In genomic region chr9:20713478-20713987, GRCm38 (mm10) we compare ENCODE assay signal across 12 mouse cellular contexts. TPM values are rescaled to one million over a fixed set of nuclear protein-coding genes. Genes with fewer than 3 reads are reported as not detected.
A peak's percentile ranks its signal among the peaks of the same experiment; 100 is the strongest.
DNase-seq lines count a peak whose midpoint lies in the region; ATAC-seq and TF ChIP-seq lines count a peak whose summit lies in the region.
"Had no signal": no experiment of that assay in that cellular context is flagged by ENCODE, and none has a peak within 500 bp of the region (broad histone marks: within the 10 kb centered on the region; RNA-seq: fewer than 3 reads in every experiment).

No protein-coding gene starts in this region.

- H3K27me3 ChIP-seq in heart, embryonic 12.5 days (replicated peaks): 0 out of 2 replicates have a peak, but pooled peaks cover 7% of the 10 kb centered on the region
- no peaks in the 10 kb centered on the region for H3K27me3 ChIP-seq in forebrain, embryonic 15.5 days
- H3K27me3 ChIP-seq in midbrain, embryonic 13.5 days: no peaks in the 10 kb centered on the region

- ATAC-seq in heart, embryonic 12.5 days (ENCODE audit: insufficient number of reproducible peaks, low FRiP score): peak; percentile 53; the same call in 1 of the 2 replicates
- ATAC-seq in forebrain, embryonic 15.5 days (replicated peaks): peak; percentile 86
- peak; percentile 89 for ATAC-seq in midbrain, embryonic 13.5 days

- no peak overlapping the region for H3K4me3 ChIP-seq in heart, embryonic 12.5 days
- no peak overlapping the region for H3K4me3 ChIP-seq in forebrain, embryonic 15.5 days
- no peak overlapping the region for H3K4me3 ChIP-seq in midbrain, embryonic 13.5 days (replicated peaks)

- no peak for TF ChIP-seq POLR2A in brain, embryonic 14.5 days (IDR thresholded peaks at IDR 0.05; ENCODE audit: borderline replicate concordance, extremely low read depth, insufficient read depth, insufficient read length, poor library complexity, severe bottlenecking)

- H3K9ac ChIP-seq in heart, embryonic 12.5 days: no peak overlapping the region
- H3K9ac ChIP-seq in forebrain, embryonic 15.5 days (replicated peaks): no peak overlapping the region; the same call in 1 of the 2 replicates
- H3K9ac ChIP-seq in midbrain, embryonic 13.5 days (replicated peaks): no peak overlapping the region; the same call in 1 of the 2 replicates
- H3K9ac ChIP-seq: lung, embryonic 14.5 days had no signal

- no peak overlapping the region for H3K4me2 ChIP-seq in heart, embryonic 12.5 days
- no peak overlapping the region for H3K4me2 ChIP-seq in forebrain, embryonic 15.5 days (replicated peaks)
- H3K4me2 ChIP-seq in midbrain, embryonic 13.5 days (replicated peaks): 0 out of 2 replicates have a peak overlapping the region, but pooled peaks have one; percentile 23
- H3K4me2 ChIP-seq: lung, embryonic 14.5 days had no signal

- H3K27ac ChIP-seq in heart, embryonic 12.5 days (ENCODE audit: poor library complexity, severe bottlenecking): no peak overlapping the region
- H3K27ac ChIP-seq in forebrain, embryonic 15.5 days (replicated peaks): peak overlapping the region; percentile 86
- peak overlapping the region; percentile 83 for H3K27ac ChIP-seq in midbrain, embryonic 13.5 days

- no peaks in the 10 kb centered on the region for H3K36me3 ChIP-seq in heart, embryonic 12.5 days
- H3K36me3 ChIP-seq in forebrain, embryonic 15.5 days: no peaks in the 10 kb centered on the region
- H3K36me3 ChIP-seq in midbrain, embryonic 13.5 days: peaks cover 5% of the 10 kb centered on the region

- intact Hi-C loops in heart, postnatal 14 days (cut with DNase I): no loop called here

- 56% methylated on average over 9 of the region's 11 CpGs for WGBS in heart, embryonic 12.5 days
- WGBS in forebrain, embryonic 15.5 days: 26% methylated on average over 7 of the region's 11 CpGs
- WGBS in midbrain, embryonic 13.5 days: 13% methylated on average over 11 of the region's 11 CpGs

- peaks cover 4% of the 10 kb centered on the region for H3K9me3 ChIP-seq in heart, embryonic 12.5 days (replicated peaks)
- no peaks in the 10 kb centered on the region for H3K9me3 ChIP-seq in forebrain, embryonic 15.5 days
- no peaks in the 10 kb centered on the region for H3K9me3 ChIP-seq in midbrain, embryonic 13.5 days

- DNase-seq in heart, postnatal 14 days: no peak
- DNase-seq in brain, embryonic 14.5 days (ENCODE audit: low read depth): peak; percentile 87
- DNase-seq in ovary, postnatal 10 days (ENCODE audit: low spot score): no peak
- no peak for DNase-seq in kidney, adult 8-10 months
- DNase-seq in adipocyte (ENCODE audit: low spot score): no peak
- DNase-seq: kidney, adult 9 months; lung, embryonic 14.5 days; right cerebral cortex, postnatal 25 days had no signal

- TF ChIP-seq CTCF in brain, embryonic 14.5 days (IDR thresholded peaks at IDR 0.05; ENCODE audit: borderline replicate concordance, extremely low read depth, insufficient read depth, insufficient read length): no peak

- H3K4me1 ChIP-seq in heart, embryonic 12.5 days (replicated peaks): no peaks in the 10 kb centered on the region
- peaks cover 20% of the 10 kb centered on the region for H3K4me1 ChIP-seq in forebrain, embryonic 15.5 days
- peaks cover 21% of the 10 kb centered on the region for H3K4me1 ChIP-seq in midbrain, embryonic 13.5 days (replicated peaks)

RNA-seq across cellular contexts. Expression of gene Olfm2, which starts 32.6 kb away (rescaled TPM):
- 0.87 and 1.1 TPM in 2 replicates for polyA plus RNA-seq in heart, embryonic 12.5 days (2016; fragmentation: Nextera tagmentation; extraction: Ambion mirVana)
- under 1 TPM; 0.29 to 0.41 TPM for total RNA-seq in heart, postnatal 14 days (2021)
- 139 and 162 TPM in 2 replicates for polyA plus RNA-seq in brain, embryonic 14.5 days (2012; rRNA removed)
- 121 and 123 TPM in 2 replicates for polyA plus RNA-seq in forebrain, embryonic 15.5 days (2015; fragmentation: Nextera tagmentation; extraction: Ambion mirVana)
- polyA plus RNA-seq in midbrain, embryonic 13.5 days (2015; fragmentation: Nextera tagmentation; extraction: Ambion mirVana): 92.0 and 96.7 TPM in 2 replicates
- total RNA-seq: common myeloid progenitor, adult 5-6 weeks had no signal

Comparison
In these comparisons a context has a peak if more than half of its experiments do, and no peak if none do; other contexts are left out.
1. RNA of gene Olfm2, which starts 32.6 kb away (polyA plus RNA-seq): 139 to 162 TPM in brain, embryonic 14.5 days, 121 to 123 TPM in forebrain, embryonic 15.5 days and 92.0 to 96.7 TPM in midbrain, embryonic 13.5 days; 0.87 to 1.1 TPM in heart, embryonic 12.5 days; every median in the first group is over 10 times any median in the second.
2. Peak in every context shown above with its lines, with median percentiles within 50 percentile points of each other: ATAC-seq.